Mouse (Mus musculus) cerebellum, adult (tissue): ENCODE results near the gene Rab3gap1.

Experiments
- ATAC-seq: cut with Nextera tagmentation; 2 replicates; pipeline ENCODE4 v1.9.2; 2017; ENCODE audit warnings: mild to moderate bottlenecking, moderate library complexity, mixed read lengths; ENCODE audit not compliant: insufficient number of reproducible peaks, low FRiP score, low TSS enrichment

Gene Rab3gap1

GRCm38 (mm10) chr1:127978125-127978524 is 109.6 kb downstream of the Rab3gap1 start:
- ATAC-seq: no peak

GRCm38 (mm10) chr1:127980911-127981559 is 112.5 kb downstream of the Rab3gap1 start:
- ATAC-seq: no peak

DNA sequence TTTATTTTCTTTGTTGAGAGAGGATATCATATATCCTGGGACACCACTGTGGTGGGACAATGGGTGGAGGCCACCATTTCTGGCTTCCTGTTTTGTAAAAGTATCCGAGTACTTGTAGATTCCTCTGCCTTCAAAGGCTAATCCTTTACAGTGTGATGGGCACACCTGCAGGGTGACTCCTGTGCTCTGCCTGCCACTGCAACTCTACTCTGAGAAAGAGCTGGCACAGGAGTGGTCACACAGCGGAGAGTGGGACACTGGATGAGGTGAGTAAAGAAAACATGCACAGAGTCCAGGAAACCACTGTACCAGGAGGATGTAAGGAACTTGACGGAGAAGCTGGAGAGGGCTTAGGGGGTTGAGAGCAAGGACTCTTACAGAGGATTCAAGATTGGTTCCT is 113.7 kb downstream of the Rab3gap1 start:
- ATAC-seq: peak; percentile 15; the same call in 1 of the 2 replicates

- no peak for ATAC-seq
Observed at GRCm38 (mm10) chr1:127983274-127983993, 114.9 kb downstream of the Rab3gap1 start.

- no peak for ATAC-seq
Observed at GRCm38 (mm10) chr1:127985391-127985790, 116.8 kb downstream of the Rab3gap1 start.

DNA sequence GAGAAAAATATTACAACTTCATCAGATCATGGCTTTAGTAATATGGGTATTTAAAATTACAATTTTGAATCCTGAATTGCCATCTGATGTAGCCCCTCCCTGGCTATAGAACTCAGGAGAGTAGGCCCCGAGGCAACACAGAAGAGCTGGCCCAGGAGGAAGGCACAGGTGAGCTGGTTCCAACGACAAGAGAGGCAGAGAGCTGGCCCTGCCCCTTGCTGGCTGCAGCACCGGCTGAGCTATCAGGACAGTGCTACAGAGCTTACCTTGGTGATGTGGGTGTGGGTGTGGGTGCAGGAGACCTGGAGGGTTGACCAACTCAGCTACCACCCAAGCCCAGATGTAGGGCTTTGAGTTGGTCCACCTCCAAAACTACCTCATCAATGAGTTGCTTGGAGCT is 119.7 kb downstream of the Rab3gap1 start:
- ATAC-seq: no peak

- ATAC-seq: no peak
Observed at GRCm38 (mm10) chr1:127989387-127989786, 120.8 kb downstream of the Rab3gap1 start.

GRCm38 (mm10) chr1:127989876-127990731 is 121.5 kb downstream of the Rab3gap1 start:
- peak; percentile 81 for ATAC-seq
